Mouse (Mus musculus) liver, adult 2 months (tissue): ENCODE results near the gene Echdc1.

ENCODE experiments used
- CTCF ChIP-seq: fragments of 200-500 bp; IDR thresholded peaks from 2 replicates; pipeline ENCODE4 v1.5.1; 2011; ENCODE audit warnings: low read depth, low read length, control low read depth
- POLR2A ChIP-seq: fragments of 200-500 bp; IDR thresholded peaks from 2 replicates; pipeline ENCODE4 v1.6.1; 2011; ENCODE audit warnings: low read length, control low read depth; ENCODE audit not compliant: insufficient read depth; ENCODE audit errors: extremely low read depth

DNA sequence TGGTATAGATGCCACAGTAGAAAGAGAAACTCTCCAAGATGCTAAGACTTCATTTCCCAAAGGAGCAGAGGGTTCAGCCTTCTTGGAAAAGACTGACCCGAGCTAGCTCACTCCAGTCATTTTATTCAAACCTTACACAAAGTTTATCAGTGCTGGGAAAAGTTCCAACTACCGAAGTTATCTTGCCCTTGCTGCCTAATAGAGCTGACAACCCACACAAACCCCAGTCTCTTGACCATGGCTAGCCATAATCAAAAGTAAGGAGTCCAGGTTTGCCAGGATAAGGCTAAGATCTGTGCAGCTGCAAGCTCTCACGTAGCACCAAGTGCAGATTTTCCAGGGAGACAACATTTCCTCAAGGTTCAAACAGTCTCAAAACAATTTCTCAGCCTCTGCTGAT lies 39.6 kb downstream of the Echdc1 start:
- TF ChIP-seq CTCF (no peak), POLR2A (no peak)
